Mouse (Mus musculus) cerebellum, adult 8-10 months (tissue): ENCODE measurements around the gene Myo1d.

ENCODE experiments used
- DNase-seq: peaks from one replicate; pipeline ENCODE4 v3.0.0; 2022

Gene Myo1d

DNA sequence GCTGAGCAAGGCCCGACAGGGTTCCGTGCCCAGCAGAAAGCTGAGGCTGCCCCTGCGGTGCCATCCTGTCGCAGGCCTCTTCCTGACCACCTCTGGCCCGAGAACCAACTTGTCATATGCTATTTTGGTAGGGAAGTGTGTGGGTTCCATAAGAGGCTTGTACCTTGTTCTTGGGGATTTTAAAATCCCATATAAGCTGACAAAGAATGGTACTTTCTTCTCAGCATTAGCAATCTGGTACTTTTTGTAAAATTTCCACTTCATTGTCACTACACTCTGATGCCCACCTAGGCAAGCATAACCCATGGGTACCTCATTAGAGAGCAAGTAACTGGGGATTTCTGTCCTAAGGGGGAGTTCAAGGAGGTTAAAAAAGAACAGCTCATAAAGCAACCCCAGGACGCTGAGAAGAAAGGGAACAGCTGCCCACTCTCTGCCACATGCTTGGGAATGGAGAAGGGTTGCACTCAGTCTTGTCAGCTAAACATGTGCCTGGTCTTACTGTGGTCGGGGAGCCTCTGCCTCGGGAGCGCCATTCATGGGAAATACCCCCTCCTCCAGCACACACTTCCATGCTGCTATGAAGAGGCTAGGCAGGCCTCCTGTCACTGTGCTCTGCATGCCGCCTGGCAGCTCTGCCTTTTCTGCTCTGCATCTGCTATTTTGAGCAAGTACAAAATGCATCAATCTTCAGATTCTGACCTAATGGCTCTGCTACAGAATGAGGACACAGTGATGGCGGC is 281.3 kb downstream of the Myo1d start:
- no peak for DNase-seq

DNA sequence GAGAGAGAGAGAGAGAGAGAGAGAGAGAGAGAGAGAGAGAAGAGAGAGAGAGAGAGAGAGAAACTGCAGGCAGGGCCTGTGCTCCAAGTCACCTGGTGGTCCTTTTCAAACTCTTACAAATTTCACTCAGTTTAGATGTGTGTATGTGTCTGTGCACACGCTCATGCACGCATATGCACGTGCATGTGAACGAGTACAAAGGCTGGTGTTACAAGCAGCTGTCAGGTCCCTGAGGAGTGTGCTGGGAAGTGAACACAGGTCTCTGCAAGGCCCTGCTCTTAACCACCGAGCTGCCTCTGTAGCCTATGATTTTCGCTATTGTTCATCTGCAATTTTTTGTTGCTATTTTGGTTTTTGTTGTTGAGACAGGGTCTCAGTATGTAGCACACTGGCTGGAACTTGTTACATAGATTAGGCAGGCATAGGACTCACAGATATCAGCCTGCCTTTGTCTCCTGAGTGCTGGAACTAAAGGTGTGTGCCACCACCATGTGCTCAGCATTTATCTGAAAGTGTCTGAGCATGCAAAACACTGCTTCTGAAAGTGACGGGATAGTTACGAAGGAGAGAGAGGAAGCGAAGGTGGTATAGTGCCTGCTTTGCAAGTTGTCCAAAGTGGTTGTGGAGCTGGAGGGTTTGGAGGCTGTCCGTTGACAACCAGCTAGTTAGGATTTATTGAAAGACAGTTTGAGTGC is 282.5 kb downstream of the Myo1d start:
- no peak for DNase-seq

DNA sequence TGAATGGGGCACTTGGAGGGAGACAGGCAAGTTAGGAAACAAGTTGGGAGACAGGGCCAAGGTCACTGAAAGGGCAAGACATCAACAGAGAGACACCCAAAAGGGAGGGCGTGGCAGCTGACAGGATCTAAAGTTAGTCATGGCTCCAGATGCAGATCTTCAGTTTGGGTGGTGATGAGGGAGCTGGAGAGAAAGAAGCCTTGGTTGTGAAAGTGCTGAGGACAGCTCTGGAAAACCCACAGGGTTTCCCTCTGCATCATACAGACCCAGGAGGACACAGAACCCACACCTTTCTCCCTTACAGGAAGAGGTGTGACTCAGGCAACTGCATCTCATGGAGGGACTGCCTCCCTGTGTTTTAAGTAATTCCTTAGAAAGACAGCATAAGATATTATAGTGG is 283.2 kb downstream of the Myo1d start:
- DNase-seq: no peak

DNA sequence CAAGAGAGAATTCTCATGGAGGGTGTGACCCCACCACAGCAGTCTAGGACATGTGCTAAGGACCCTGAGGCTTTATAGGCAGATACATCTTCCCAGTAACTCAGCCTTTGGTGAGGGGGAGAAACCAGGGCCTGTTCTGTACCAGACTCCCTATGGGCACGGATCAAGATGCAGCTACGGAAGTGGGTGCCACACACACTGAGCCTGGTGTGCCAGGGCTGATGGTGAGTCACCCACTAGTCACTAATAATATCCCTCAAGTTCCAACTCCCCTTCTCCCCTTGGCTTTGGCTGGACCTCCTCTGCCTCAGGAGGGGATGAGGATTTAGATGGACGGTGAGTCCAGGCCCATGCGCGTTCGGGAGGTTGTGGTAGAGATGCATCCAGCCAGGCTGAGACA is 283.9 kb downstream of the Myo1d start:
- no peak for DNase-seq

DNA sequence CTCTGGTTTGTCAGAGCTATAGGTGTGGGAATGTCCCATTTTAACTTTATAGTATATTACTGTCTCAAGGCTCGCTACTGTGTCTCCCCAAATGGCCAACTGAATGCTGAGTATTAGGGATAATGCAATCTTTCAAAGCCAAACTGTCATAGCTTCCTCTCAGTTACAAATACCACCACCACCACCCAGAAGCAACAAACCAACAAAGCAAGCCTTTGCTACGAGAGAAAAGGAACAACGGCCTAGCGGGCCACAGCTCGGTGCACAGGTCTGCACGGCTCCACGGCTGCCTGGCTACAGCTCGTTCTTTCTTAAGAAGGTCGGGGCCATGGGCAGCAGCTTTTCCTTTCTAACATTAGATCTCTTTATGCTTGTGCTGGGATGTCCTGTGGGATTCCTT is 285.0 kb downstream of the Myo1d start:
- no peak for DNase-seq

- DNase-seq: no peak
Measured at GRCm38 (mm10) chr11:80493186-80493585, 286.6 kb downstream of the Myo1d start.

DNA sequence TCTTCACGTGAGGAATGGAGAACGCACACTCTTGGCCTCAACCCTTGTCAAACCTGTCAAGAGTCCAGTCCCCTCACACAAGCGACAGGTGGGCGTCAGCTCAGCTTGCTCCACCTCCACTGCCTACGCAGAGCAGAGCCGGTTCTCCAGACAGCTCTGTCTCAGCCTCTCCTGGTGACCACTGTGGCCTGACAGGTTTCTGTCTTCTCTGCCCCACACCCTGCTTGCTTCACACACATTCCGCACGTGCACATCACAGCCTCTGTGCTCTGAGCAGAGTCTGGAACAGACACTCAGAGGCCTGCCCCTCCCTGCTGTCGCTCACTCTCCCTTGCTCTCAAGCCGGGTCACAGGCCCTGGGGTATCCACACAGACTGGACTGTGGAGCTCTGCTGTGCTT is 289.0 kb downstream of the Myo1d start:
- no peak for DNase-seq

GRCm38 (mm10) chr11:80489882-80490196 is 290.0 kb downstream of the Myo1d start:
- no peak for DNase-seq

- DNase-seq: peak; percentile 36
Measured at GRCm38 (mm10) chr11:80489172-80489881, 290.5 kb downstream of the Myo1d start.

DNA sequence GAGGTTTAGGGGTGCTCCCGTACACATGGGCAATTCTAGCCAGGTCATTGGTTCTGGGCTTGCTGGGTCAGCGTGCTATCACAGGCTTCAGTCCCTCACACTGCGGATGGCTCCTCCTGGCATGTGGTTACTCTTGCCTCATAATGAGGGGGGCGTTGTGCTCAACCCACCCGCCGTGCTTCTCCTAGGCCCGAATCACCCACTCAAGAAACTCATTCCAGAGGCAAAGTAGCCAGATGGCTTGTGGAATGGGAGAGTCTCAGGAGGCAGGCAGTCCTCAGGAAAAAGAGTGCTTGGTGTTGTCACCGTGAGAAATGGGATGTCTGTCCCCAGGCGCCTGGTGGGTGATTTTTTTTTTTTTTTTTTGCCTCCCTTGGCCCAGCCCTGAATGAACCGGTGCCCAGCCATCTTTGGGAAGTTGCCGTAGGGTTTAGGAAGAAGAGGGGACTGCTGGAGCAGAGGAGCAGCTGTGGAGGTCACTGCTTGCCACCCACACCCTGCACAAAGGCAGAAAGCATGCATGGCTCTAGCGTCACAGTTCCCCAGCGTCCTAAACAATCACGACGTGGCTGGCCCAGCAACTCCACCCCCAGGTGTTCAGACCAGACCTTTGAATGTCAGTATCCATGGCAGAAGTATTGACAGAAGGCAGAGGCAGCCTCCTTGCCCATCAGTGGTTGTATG is 291.8 kb downstream of the Myo1d start:
- DNase-seq: no peak

DNA sequence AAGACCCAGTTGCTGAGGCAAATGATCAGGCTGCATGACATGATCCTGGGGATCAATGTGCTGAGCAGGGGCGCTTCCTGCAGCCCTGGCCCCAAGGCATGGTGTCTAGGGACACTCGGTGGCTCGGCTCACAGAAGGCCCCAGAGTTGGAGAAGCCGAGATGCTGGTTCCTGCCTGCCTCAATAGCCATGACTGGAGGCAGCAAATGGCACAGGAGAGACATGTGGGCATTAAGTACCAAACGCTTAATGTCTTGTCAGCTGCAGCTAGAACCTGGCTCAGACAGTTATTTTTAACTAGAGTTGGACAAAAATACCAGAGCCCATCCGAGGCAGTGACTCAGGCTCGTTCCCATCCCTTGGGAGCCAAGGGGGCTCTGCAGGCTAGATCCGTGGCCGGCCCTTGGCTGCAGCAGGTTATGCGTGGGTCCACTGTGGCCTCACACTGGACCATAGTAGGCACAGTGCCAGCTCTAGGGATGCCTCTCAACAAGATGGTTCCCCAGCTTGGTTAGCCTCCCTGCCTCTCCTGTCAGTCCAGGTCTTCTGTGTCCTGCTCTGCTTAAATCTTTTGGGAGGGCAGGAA is 294.1 kb downstream of the Myo1d start:
- DNase-seq: peak; percentile 30

DNA sequence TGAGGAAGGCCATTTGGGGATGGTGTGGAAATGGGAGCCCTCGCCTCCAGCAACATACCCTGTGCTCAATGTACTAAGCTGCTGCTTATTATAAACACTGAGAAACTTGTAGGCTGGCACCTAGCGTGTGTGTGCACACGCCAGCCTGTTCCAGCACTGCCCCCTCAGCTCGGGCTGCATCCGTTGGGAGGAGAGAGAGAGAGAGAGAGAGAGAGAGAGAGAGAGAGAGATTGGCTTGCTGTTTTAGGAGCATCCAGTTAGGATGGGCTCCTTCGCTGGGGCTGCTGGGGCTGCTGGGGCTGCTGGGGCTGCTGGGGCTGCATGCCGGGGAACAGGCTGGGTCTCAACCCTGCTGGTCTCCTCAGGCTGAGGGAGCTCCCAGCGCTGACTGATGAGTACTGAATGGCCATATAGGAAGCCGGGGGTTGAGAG is 294.7 kb downstream of the Myo1d start:
- peak; percentile 16 for DNase-seq

DNA sequence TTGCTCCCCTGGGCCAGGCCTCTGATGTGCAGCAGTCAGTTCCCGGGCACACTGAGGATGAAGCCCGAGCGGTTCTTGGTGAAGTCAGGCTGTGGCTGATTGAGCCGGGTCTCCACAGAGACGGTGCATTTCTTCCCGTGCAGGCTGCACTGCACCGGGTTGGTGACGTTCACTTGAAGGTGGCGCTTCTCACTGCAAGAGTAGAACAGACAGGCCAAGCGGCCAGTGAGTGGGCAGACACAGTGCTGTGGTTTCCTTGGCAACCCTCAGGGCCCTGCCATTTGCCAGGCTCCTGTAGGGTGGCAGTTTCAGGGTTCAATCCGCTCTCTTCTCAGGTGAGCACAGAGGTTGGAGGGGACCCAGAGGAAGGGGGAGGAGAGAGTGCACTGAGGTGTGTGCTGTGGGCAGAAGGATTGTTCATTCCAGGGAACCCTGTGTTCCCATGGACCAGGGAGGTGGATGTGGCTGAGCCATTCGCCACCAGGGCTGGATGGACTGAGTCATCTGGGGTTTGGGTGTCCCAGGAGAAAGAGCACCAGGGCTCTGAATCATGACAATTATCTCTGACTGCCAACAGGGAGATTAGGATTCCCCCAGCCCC is 295.5 kb downstream of the Myo1d start:
- peak; percentile 91 for DNase-seq

- DNase-seq: no peak
Measured at GRCm38 (mm10) chr11:80483536-80484067, 296.2 kb downstream of the Myo1d start.

GRCm38 (mm10) chr11:80482921-80483320 is 296.9 kb downstream of the Myo1d start:
- peak; percentile 60 for DNase-seq

DNA sequence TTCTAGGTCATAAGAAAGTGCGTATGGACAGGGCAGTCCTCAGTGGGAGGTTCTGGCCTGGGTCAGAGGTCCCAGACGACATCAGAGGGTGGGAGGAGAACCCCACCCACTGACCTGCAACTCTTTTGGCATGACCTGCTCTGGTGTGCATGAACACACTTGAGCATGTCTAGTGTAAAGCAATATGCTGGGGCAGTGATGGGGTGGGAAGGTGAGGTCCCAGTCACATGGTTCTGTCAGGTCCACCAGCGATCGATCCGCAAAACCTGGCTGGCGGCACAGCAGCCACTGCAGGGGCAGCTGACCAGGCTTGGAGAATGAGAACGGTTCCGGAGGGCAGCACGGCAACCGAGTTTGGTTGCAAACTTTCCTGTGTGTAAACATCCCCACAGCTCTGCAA is 297.5 kb downstream of the Myo1d start:
- DNase-seq: peak; percentile 38

- DNase-seq: peak; percentile 39
Measured at GRCm38 (mm10) chr11:80481409-80482050, 298.3 kb downstream of the Myo1d start.

DNA sequence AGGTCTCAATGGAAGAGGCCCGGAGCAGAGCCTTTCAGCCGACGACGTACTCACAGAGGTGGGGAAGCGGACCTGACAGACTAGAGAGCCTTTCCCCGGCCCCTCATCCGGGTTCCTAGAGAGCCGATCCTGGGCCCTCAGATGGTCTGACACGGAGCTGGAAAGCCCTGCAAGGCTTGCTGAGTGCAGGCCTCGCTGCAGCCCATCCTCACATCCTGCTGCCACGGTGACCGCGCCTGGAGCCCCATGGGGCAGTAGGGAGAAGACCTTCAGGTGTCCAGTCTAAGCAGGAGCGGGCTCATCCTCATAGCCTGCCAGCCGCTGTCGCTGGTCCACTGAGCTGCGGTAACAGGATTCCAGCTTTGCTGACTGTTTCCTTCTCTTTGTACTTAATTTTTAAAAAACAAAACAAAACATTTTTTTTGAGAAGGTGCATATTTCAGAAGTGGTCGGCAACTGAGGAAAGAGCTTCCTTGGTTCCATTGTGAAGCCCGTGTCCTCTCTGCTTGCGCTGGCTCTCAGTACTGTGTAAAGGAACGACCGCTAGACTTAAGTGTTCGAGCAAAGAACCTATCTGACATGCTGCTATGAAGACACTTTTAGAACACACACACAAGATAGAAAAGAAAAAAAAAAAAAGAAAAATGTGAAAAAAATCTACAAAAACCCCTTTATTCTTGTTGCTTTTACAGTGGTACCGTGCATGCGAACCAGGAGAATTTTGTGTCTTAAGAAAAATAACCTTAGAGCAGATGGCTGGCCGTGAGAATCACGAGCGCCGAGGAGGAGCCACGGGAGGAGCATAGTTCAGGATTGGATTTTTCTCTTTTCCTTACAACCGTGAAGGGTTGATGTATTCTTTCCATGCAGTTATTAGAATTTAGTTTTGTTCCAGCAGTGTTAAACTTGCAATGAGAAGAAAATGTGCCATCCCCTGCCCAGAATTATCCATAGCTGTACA is 299.6 kb downstream of the Myo1d start:
- peak; percentile 51 for DNase-seq

- peak; percentile 61 for DNase-seq
Measured at GRCm38 (mm10) chr11:80479425-80479824, 300.4 kb downstream of the Myo1d start.

GRCm38 (mm10) chr11:80478694-80479412 is 301.0 kb downstream of the Myo1d start:
- DNase-seq: no peak
